Mouse (Mus musculus): Measurements from ENCODE around the gene Cldn34c4.

Gene Cldn34c4

GRCm38 (mm10) chrX:127736454-127736853, at the start of gene Cldn34c4:
TSS of gene Cldn34c4 (minus strand) at chrX:127736554.
- DNase-seq: no peak

GRCm38 (mm10) chrX:127747062-127747461, 10.7 kb upstream of the Cldn34c4 start:
- no peak for DNase-seq
